Mouse (Mus musculus) layer of hippocampus, postnatal 10 days (tissue): ENCODE measurements around the gene Prss35. TPM values are rescaled to one million over a fixed set of nuclear protein-coding genes. Genes with fewer than 3 reads are reported as not detected.

Source experiments
- DNase-seq, 2 experiments: peaks; one replicate each; pipeline ENCODE4 v3.0.0; 2021; ENCODE audit warnings: low spot score in 2 of 2
- total RNA-seq, 2 experiments: library from RNA; stranded (reverse); gene quantifications; 2 replicates each; pipeline ENCODE4 v1.2.3; 2021

The Prss35 gene
- total RNA-seq, 2 experiments from 2014 or later, result 23.3 to 24.7 TPM

- no peak for DNase-seq
These were observed 54.1 kb downstream of the Prss35 start for GRCm38 (mm10) chr9:86797553-86797952.

GRCm38 (mm10) chr9:86798129-86798528, 54.7 kb downstream of the Prss35 start:
- DNase-seq, result no peak

- DNase-seq, result no peak
These were observed 55.2 kb downstream of the Prss35 start for GRCm38 (mm10) chr9:86798686-86799085.

- no peak for DNase-seq
These were observed 55.6 kb downstream of the Prss35 start for GRCm38 (mm10) chr9:86799099-86799498.

GRCm38 (mm10) chr9:86800600-86801163, 57.2 kb downstream of the Prss35 start:
- DNase-seq, result no peak

Other genes with a start within 250 kb of the Prss35 start
- gene Pgm3, start 171.8 kb upstream of the Prss35 start, total RNA-seq, result 10 to 100 TPM; 21.3 to 23.4 TPM
- gene Rwdd2a, start 171.7 kb upstream of the Prss35 start, total RNA-seq, result 10 to 100 TPM; 38.2 to 41.7 TPM
- gene Me1, start 47.7 kb upstream of the Prss35 start, total RNA-seq, result 10 to 100 TPM; 95.4 to 98.5 TPM
- gene Snap91, start 137.0 kb downstream of the Prss35 start, total RNA-seq, result 100 to 1,000 TPM; 475 to 527 TPM